Mouse (Mus musculus) neural tube, embryonic 12.5 days (tissue): ENCODE results near the gene Etfrf1. TPM values are rescaled to one million over a fixed set of nuclear protein-coding genes. Genes with fewer than 3 reads are reported as not detected.

Experiments
- ATAC-seq: fragments of 200-750 bp; cut with Nextera tagmentation; 2 replicates; pipeline ENCODE4 v1.8.0; 2017; ENCODE audit warnings: low read depth, mild to moderate bottlenecking, moderate TSS enrichment, moderate library complexity; ENCODE audit not compliant: low FRiP score
- H3K27ac ChIP-seq: fragments of 300-500 bp; sonication (generic); 2 replicates; pipeline ENCODE4 v1.5.1; 2016
- H3K27me3 ChIP-seq: fragments of 300-500 bp; sonication (generic); replicated peaks from 2 replicates; pipeline ENCODE4 v1.6.1; 2016; ENCODE audit warnings: mild to moderate bottlenecking
- H3K36me3 ChIP-seq: fragments of 300-500 bp; sonication (generic); 2 replicates; pipeline ENCODE4 v1.6.1; 2016; ENCODE audit warnings: mild to moderate bottlenecking
- H3K4me1 ChIP-seq: fragments of 300-500 bp; sonication (generic); 2 replicates; pipeline ENCODE4 v1.6.1; 2016
- H3K4me2 ChIP-seq: fragments of 300-500 bp; sonication (generic); replicated peaks from 2 replicates; pipeline ENCODE4 v1.6.1; 2016; ENCODE audit warnings: mild to moderate bottlenecking
- H3K4me3 ChIP-seq: fragments of 300-500 bp; sonication (generic); 2 replicates; pipeline ENCODE4 v1.5.1; 2016
- H3K9ac ChIP-seq: fragments of 300-500 bp; sonication (generic); 2 replicates; pipeline ENCODE4 v1.6.1; 2016; ENCODE audit warnings: mild to moderate bottlenecking
- H3K9me3 ChIP-seq: fragments of 300-500 bp; sonication (generic); 2 replicates; pipeline ENCODE4 v1.6.1; 2016; ENCODE audit warnings: mild to moderate bottlenecking
- WGBS: fragments of 180-500 bp; shearing (Covaris S2); methylation state at CpG from one replicate; pipeline ENCODE4 v1.1.7; 2016; 5-methylcytosine and 5-hydroxymethylcytosine counted together
- polyA plus RNA-seq: library from polyadenylated mRNA; unstranded; fragments of >200 nt; fragmentation: Nextera tagmentation; extraction: Ambion mirVana; gene quantifications from 2 replicates; pipeline ENCODE4 v1.2.1, GENCODE M21; 2016

Gene Etfrf1
- polyA plus RNA-seq, 1 experiment from 2014 or later: 34.7 TPM

GRCm38 (mm10) chr6:145237148-145237547 is 26.2 kb downstream of the Etfrf1 start:
- Histone ChIP-seq H3K9me3 (no peaks in the 10 kb centered on the region), H3K4me2 (no peak overlapping the region), H3K27ac (no peak overlapping the region), H3K9ac (no peak overlapping the region), H3K4me3 (no peak overlapping the region), H3K4me1 (no peaks in the 10 kb centered on the region), H3K27me3 (no peaks in the 10 kb centered on the region), H3K36me3 (no peaks in the 10 kb centered on the region)
- WGBS: 85% methylated on average over 4 of the region's 4 CpGs
- ATAC-seq: no peak

GRCm38 (mm10) chr6:145240285-145240684 is 29.4 kb downstream of the Etfrf1 start:
- no peak for ATAC-seq
- no peaks in the 10 kb centered on the region for H3K4me1 ChIP-seq
- H3K9ac ChIP-seq: no peak overlapping the region
- H3K27me3 ChIP-seq: no peaks in the 10 kb centered on the region
- no peak overlapping the region for H3K4me3 ChIP-seq
- WGBS: 92% methylated on average over 6 of the region's 6 CpGs
- no peak overlapping the region for H3K4me2 ChIP-seq
- no peaks in the 10 kb centered on the region for H3K9me3 ChIP-seq
- no peak overlapping the region for H3K27ac ChIP-seq
- peaks cover 7% of the 10 kb centered on the region for H3K36me3 ChIP-seq

- H3K27me3 ChIP-seq: no peaks in the 10 kb centered on the region
- 69% methylated on average over 1 of the region's 1 CpGs for WGBS
- no peak overlapping the region for H3K4me3 ChIP-seq
- no peak overlapping the region for H3K27ac ChIP-seq
- H3K9me3 ChIP-seq: no peaks in the 10 kb centered on the region
- no peaks in the 10 kb centered on the region for H3K4me1 ChIP-seq
- no peak overlapping the region for H3K4me2 ChIP-seq
- ATAC-seq: no peak
- no peak overlapping the region for H3K9ac ChIP-seq
- peaks cover 10% of the 10 kb centered on the region for H3K36me3 ChIP-seq
Observed at GRCm38 (mm10) chr6:145242521-145242920, 31.6 kb downstream of the Etfrf1 start.

GRCm38 (mm10) chr6:145246841-145247240 is 35.9 kb downstream of the Etfrf1 start:
- H3K9ac ChIP-seq: no peak overlapping the region
- H3K4me3 ChIP-seq: no peak overlapping the region
- H3K27me3 ChIP-seq: no peaks in the 10 kb centered on the region
- no peaks in the 10 kb centered on the region for H3K9me3 ChIP-seq
- H3K36me3 ChIP-seq: peaks cover 10% of the 10 kb centered on the region
- H3K4me1 ChIP-seq: peaks cover 11% of the 10 kb centered on the region
- no peak for ATAC-seq
- no peak overlapping the region for H3K27ac ChIP-seq
- no peak overlapping the region for H3K4me2 ChIP-seq
- WGBS: 94% methylated on average over 5 of the region's 5 CpGs

GRCm38 (mm10) chr6:145247886-145248285 is 37.0 kb downstream of the Etfrf1 start:
- Histone ChIP-seq H3K4me2 (peak overlapping the region; percentile 42), H3K9me3 (no peaks in the 10 kb centered on the region), H3K4me3 (no peak overlapping the region), H3K36me3 (peaks cover 10% of the 10 kb centered on the region), H3K9ac (peak overlapping the region; percentile 26; the same call in 1 of the 2 replicates), H3K27me3 (no peaks in the 10 kb centered on the region), H3K27ac (no peak overlapping the region), H3K4me1 (peaks cover 11% of the 10 kb centered on the region)
- ATAC-seq: no peak
- 69% methylated on average over 3 of the region's 3 CpGs for WGBS

- H3K9me3 ChIP-seq: no peaks in the 10 kb centered on the region
- peak overlapping the region; percentile 70 for H3K4me2 ChIP-seq
- H3K27ac ChIP-seq: peak overlapping the region; percentile 77
- WGBS: under 1% methylated on average over 109 of the region's 124 CpGs
- peaks cover 7% of the 10 kb centered on the region for H3K36me3 ChIP-seq
- H3K27me3 ChIP-seq: no peaks in the 10 kb centered on the region
- peak; percentile 66 for ATAC-seq
- H3K4me3 ChIP-seq: peak overlapping the region; percentile 97
- H3K4me1 ChIP-seq: peaks cover 11% of the 10 kb centered on the region
- H3K9ac ChIP-seq: peak overlapping the region; percentile 95
Observed at GRCm38 (mm10) chr6:145249291-145250184, 38.6 kb downstream of the Etfrf1 start.

- H3K4me1 ChIP-seq: peaks cover 11% of the 10 kb centered on the region
- ATAC-seq: peak; percentile 94
- peak within 1 kb of the TSS; percentile 70 for H3K4me2 ChIP-seq
- WGBS: 1% methylated on average over 71 of the region's 83 CpGs
- H3K27me3 ChIP-seq: no peaks in the 10 kb centered on the region
- H3K27ac ChIP-seq: peak within 1 kb of the TSS; percentile 77
- peaks cover 3% of the 10 kb centered on the region; the same call in 1 of the 2 replicates for H3K36me3 ChIP-seq
- peak within 1 kb of the TSS; percentile 95 for H3K9ac ChIP-seq
- no peaks in the 10 kb centered on the region for H3K9me3 ChIP-seq
- peak within 1 kb of the TSS; percentile 97 for H3K4me3 ChIP-seq
Observed at GRCm38 (mm10) chr6:145250185-145250791, 39.4 kb downstream of the Etfrf1 start, which contains the start of gene Kras. Gene Kras (minus strand): TSS chr6:145250239.

GRCm38 (mm10) chr6:145250820-145251219 is 39.9 kb downstream of the Etfrf1 start:
- Histone ChIP-seq H3K36me3 (no peaks in the 10 kb centered on the region), H3K27me3 (no peaks in the 10 kb centered on the region), H3K9me3 (no peaks in the 10 kb centered on the region), H3K4me2 (peak overlapping the region; percentile 70), H3K9ac (peak overlapping the region; percentile 95), H3K4me3 (peak overlapping the region; percentile 97), H3K27ac (no peak overlapping the region; the same call in 1 of the 2 replicates), H3K4me1 (peaks cover 11% of the 10 kb centered on the region)
- peak; percentile 36 for ATAC-seq
- 12% methylated on average over 16 of the region's 16 CpGs for WGBS

GRCm38 (mm10) chr6:145255952-145256700 is 45.2 kb downstream of the Etfrf1 start:
- Histone ChIP-seq H3K36me3 (no peaks in the 10 kb centered on the region), H3K4me3 (no peak overlapping the region), H3K4me1 (no peaks in the 10 kb centered on the region), H3K9ac (no peak overlapping the region), H3K27me3 (no peaks in the 10 kb centered on the region), H3K4me2 (no peak overlapping the region), H3K27ac (no peak overlapping the region), H3K9me3 (no peaks in the 10 kb centered on the region)
- 86% methylated on average over 13 of the region's 13 CpGs for WGBS
- ATAC-seq: no peak

GRCm38 (mm10) chr6:145256701-145257073 is 45.8 kb downstream of the Etfrf1 start:
- Histone ChIP-seq H3K27me3 (no peaks in the 10 kb centered on the region), H3K36me3 (no peaks in the 10 kb centered on the region), H3K4me2 (no peak overlapping the region), H3K27ac (no peak overlapping the region), H3K4me1 (no peaks in the 10 kb centered on the region), H3K9ac (no peak overlapping the region), H3K9me3 (no peaks in the 10 kb centered on the region), H3K4me3 (no peak overlapping the region)
- 60% methylated on average over 2 of the region's 2 CpGs for WGBS
- ATAC-seq: no peak

GRCm38 (mm10) chr6:145262314-145262713 is 51.4 kb downstream of the Etfrf1 start:
- Histone ChIP-seq H3K27ac (no peak overlapping the region), H3K36me3 (no peaks in the 10 kb centered on the region), H3K4me3 (no peak overlapping the region), H3K9me3 (no peaks in the 10 kb centered on the region), H3K9ac (no peak overlapping the region), H3K4me2 (no peak overlapping the region), H3K4me1 (no peaks in the 10 kb centered on the region), H3K27me3 (no peaks in the 10 kb centered on the region)
- WGBS: 85% methylated on average over 7 of the region's 7 CpGs
- ATAC-seq: no peak
